Mouse (Mus musculus): ENCODE measurements around the gene Myl7.

GRCm38 (mm10) chr11:5897230-5897629 is 1.4 kb downstream of the Myl7 start:
- TF ChIP-seq CTCF (IDR thresholded peaks at IDR 0.05; ENCODE audit: borderline replicate concordance, extremely low read depth, insufficient read depth, insufficient read length) (no peak), POLR2A (IDR thresholded peaks at IDR 0.05; ENCODE audit: borderline replicate concordance, extremely low read depth, insufficient read depth, insufficient read length, poor library complexity, severe bottlenecking) (no peak)
